In the genomic region with DNA sequence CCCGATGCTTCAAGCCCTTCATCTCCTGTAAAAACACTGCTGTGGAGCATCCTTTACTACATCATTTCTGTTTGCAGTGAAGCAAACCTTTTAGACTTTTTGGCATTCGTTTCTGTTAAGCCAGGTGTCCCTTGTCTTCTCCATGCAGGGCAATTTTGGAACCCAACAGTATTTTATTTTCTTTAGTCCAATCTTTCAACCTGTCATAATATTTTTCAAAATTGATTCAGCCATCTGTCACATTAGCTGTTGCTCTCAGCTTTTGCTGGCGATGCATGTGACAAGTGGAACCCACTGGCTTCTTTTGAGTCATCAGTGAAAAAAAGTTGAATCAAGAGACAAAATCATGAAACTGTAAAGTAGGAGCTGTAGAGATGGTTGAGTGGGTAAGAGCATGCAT, we compare ENCODE assay signal across 23 mouse cellular contexts.
"Had no signal": no experiment of that assay in that cellular context is flagged by ENCODE, and none has a peak within 500 bp of the region (broad histone marks: within the 10 kb centered on the region; RNA-seq: fewer than 3 reads in every experiment).

No protein-coding gene starts in this region.

- H3K4me1 ChIP-seq: kidney, embryonic 15.5 days; limb, embryonic 10.5 days; limb, embryonic 13.5 days; liver, embryonic 12.5 days; liver, embryonic 15.5 days; lung, embryonic 15.5 days; megakaryocyte, embryonic 14.5 days; midbrain, embryonic 10.5 days; midbrain, embryonic 13.5 days; neural tube, embryonic 12.5 days; neural tube, embryonic 15.5 days had no signal

- H3K27me3 ChIP-seq: kidney, embryonic 15.5 days; limb, embryonic 13.5 days; liver, embryonic 12.5 days; liver, embryonic 15.5 days; lung, embryonic 15.5 days; megakaryocyte, embryonic 14.5 days; midbrain, embryonic 13.5 days; neural tube, embryonic 12.5 days; neural tube, embryonic 15.5 days had no signal

- ATAC-seq: liver, embryonic 12.5 days; midbrain, embryonic 13.5 days had no signal

- H3K9me3 ChIP-seq: kidney, embryonic 15.5 days; limb, embryonic 10.5 days; limb, embryonic 13.5 days; liver, embryonic 12.5 days; liver, embryonic 15.5 days; lung, embryonic 15.5 days; megakaryocyte, embryonic 14.5 days; midbrain, embryonic 10.5 days; midbrain, embryonic 13.5 days; neural tube, embryonic 12.5 days; neural tube, embryonic 15.5 days had no signal

- H3K27ac ChIP-seq: kidney, embryonic 15.5 days; limb, embryonic 10.5 days; limb, embryonic 13.5 days; liver, embryonic 12.5 days; liver, embryonic 15.5 days; lung, embryonic 15.5 days; midbrain, embryonic 10.5 days; midbrain, embryonic 13.5 days; neural tube, embryonic 12.5 days; neural tube, embryonic 15.5 days; stomach, postnatal 0 days had no signal

- H3K4me2 ChIP-seq: kidney, embryonic 15.5 days; limb, embryonic 13.5 days; liver, embryonic 12.5 days; liver, embryonic 15.5 days; lung, embryonic 15.5 days; midbrain, embryonic 13.5 days; neural tube, embryonic 12.5 days; neural tube, embryonic 15.5 days had no signal

- H3K9ac ChIP-seq: kidney, embryonic 15.5 days; limb, embryonic 13.5 days; liver, embryonic 12.5 days; liver, embryonic 15.5 days; lung, embryonic 15.5 days; midbrain, embryonic 13.5 days; neural tube, embryonic 12.5 days; neural tube, embryonic 15.5 days had no signal

- DNase-seq: kidney, postnatal 10 days; kidney, postnatal 36 days; liver; lung, adult 18-20 months; lung, postnatal 10 days; lung, postnatal 36 days; right cerebral cortex, adult 18-20 months; right cerebral cortex, postnatal 14 days; right cerebral cortex, postnatal 4 days; thymus, adult 2 months; thymus, postnatal 25 days had no signal

- H3K4me3 ChIP-seq: kidney, embryonic 15.5 days; limb, embryonic 10.5 days; limb, embryonic 13.5 days; liver, embryonic 12.5 days; liver, embryonic 15.5 days; lung, embryonic 15.5 days; megakaryocyte, embryonic 14.5 days; midbrain, embryonic 10.5 days; midbrain, embryonic 13.5 days; neural tube, embryonic 12.5 days; neural tube, embryonic 15.5 days had no signal

- H3K36me3 ChIP-seq: kidney, embryonic 15.5 days; limb, embryonic 10.5 days; limb, embryonic 13.5 days; liver, embryonic 12.5 days; liver, embryonic 15.5 days; lung, embryonic 15.5 days; midbrain, embryonic 10.5 days; midbrain, embryonic 13.5 days; neural tube, embryonic 12.5 days; neural tube, embryonic 15.5 days had no signal
